Mouse (Mus musculus) bone marrow, adult 2 months (tissue): ENCODE results near the gene Fbxo10.
A peak's percentile ranks its signal among the peaks of the same experiment; 100 is the strongest.

Source experiments
- CTCF ChIP-seq: fragments of 200-500 bp; IDR thresholded peaks from 2 replicates; pipeline ENCODE4 v1.5.1; 2011; ENCODE audit warnings: low read length, control low read depth; ENCODE audit not compliant: control insufficient read depth, insufficient read depth
- POLR2A ChIP-seq: fragments of 200-500 bp; IDR thresholded peaks from 2 replicates; pipeline ENCODE4 v1.6.1; 2011; ENCODE audit warnings: low read depth, mild to moderate bottlenecking, control low read depth, low read length, borderline replicate concordance; ENCODE audit not compliant: control insufficient read depth

DNA sequence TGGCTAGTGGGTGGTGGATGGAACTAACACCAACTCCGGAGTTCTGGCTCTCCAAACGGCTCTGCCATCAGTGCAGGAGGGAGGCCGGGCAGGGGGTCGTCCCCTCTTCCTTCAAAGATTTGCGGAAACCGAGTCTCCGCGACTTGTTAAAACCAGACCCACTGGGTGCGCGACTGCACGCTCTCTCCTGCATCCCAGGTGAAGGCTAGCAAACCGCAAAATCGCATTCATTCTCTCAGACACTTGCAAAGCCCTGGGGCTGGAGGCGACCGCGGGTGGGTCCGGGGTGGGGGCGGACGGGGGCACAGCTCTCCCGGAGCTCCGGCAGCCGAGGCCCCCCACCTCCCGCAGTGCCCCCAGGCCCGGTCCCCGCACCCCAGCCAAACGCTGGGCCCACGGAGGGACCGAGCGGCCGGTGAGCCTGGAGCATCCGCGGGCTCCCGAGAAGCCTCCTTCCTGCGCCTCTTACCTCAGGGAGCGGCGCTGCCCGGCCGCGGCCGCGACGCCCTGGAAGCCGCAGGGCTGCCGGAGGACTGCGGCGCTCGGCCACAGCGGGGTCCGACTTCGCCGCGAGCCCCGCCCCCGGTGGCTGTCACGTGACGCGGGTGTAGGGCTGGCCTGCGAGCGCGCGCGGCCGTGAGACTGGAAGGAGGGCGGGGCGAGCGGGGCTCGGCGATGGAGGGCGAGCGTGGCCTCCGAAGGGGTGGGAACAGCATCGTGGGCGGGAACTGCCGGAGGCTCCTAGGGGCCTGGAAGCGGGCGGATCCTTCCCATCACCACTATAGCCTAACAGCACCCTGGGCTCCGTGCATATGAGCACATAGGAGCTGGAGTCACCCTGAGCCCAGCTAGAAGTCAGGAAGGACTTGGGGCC is at the start of gene Fbxo10:
- TF ChIP-seq POLR2A: peak; percentile 70; the same call in 1 of the 2 replicates
- TF ChIP-seq CTCF: no peak
